Mouse (Mus musculus): ENCODE data around the gene Axin2.

DNA sequence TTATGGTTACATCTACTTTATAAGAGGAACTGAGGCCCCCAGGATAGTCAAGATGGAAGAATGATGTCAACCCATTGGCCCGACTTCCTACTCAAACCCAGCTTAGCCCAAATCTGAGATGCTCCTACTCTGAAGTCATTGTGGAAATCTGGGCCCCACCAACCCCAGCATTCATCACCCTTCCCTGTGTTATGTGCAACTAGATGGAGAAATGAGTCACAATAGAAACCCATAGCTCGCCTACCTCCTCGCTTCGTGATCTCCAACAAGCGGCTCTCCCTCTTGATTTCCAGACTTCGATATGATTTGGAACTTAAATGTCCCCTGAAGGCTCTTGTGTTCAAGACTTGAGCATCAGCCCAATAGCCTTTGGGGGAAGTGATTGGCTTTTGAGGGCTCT is 73.3 kb downstream of the Axin2 start:
- no peak for TF ChIP-seq POLR2A (IDR thresholded peaks at IDR 0.05; ENCODE audit: insufficient read depth, low read depth, low read length)
- no peak for TF ChIP-seq CTCF (IDR thresholded peaks at IDR 0.05; ENCODE audit: insufficient read depth, low read depth, low read length)

Data from olfactory bulb, adult 2 months (tissue).